Mouse (Mus musculus) MEL (cell line): ENCODE measurements around the gene Grip1. TPM values are rescaled to one million over a fixed set of nuclear protein-coding genes. Genes with fewer than 3 reads are reported as not detected.

Experiments used
- DNase-seq: peaks from one replicate; pipeline ENCODE4 v3.0.0; 2011; ENCODE audit warnings: low read depth, low spot score
- H3K27ac ChIP-seq: 2 replicates; pipeline ENCODE4 v1.5.1; 2012; ENCODE audit warnings: low read depth, mild to moderate bottlenecking, control low read depth, low read length, moderate library complexity; ENCODE audit not compliant: control insufficient read depth
- H3K27me3 ChIP-seq, 2 experiments: fragments of 150-350 bp in 1 of 2; sonication (generic) in 1 of 2; 2 replicates each; pipeline ENCODE4 v1.6.1; 2012; ENCODE audit warnings: low read length in 2 of 2, mild to moderate bottlenecking in 2 of 2, improper control_type of control experiment in 1 of 2, moderate library complexity in 1 of 2; ENCODE audit not compliant: insufficient read depth in 2 of 2, control insufficient read depth in 1 of 2
- H3K36me3 ChIP-seq, 2 experiments: 2 replicates each; pipeline ENCODE4 v1.6.1; 2012 to 2014; ENCODE audit warnings: low read length in 2 of 2, improper control_type of control experiment in 1 of 2, inconsistent platforms in 1 of 2, mild to moderate bottlenecking in 1 of 2; ENCODE audit not compliant: insufficient read depth in 2 of 2, control insufficient read depth in 1 of 2
- H3K4me1 ChIP-seq, 2 experiments: fragments of 150-350 bp in 1 of 2; sonication (generic) in 1 of 2; 2 replicates each; pipeline ENCODE4 v1.6.1; 2012; ENCODE audit warnings: low read length in 2 of 2, improper control_type of control experiment in 1 of 2, mild to moderate bottlenecking in 1 of 2; ENCODE audit not compliant: insufficient read depth in 2 of 2, control insufficient read depth in 1 of 2
- H3K4me3 ChIP-seq, 2 experiments: fragments of 150-350 bp in 1 of 2; sonication (generic) in 1 of 2; 2 replicates each; pipeline ENCODE4 v1.5.1; 2012; ENCODE audit warnings: low read depth in 2 of 2, low read length in 2 of 2, mild to moderate bottlenecking in 2 of 2, moderate library complexity in 2 of 2, control low read depth in 1 of 2, improper control_type of control experiment in 1 of 2; ENCODE audit not compliant: control insufficient read depth in 1 of 2, insufficient read depth in 1 of 2
- H3K79me2 ChIP-seq: 2 replicates; pipeline ENCODE4 v1.6.1; 2012; ENCODE audit warnings: mild to moderate bottlenecking, low read length, moderate library complexity; ENCODE audit not compliant: control insufficient read depth, poor library complexity, insufficient read depth
- H3K9ac ChIP-seq: 2 replicates; pipeline ENCODE4 v1.6.1; 2012; ENCODE audit warnings: low read depth, mild to moderate bottlenecking, control low read depth, low read length, moderate library complexity; ENCODE audit not compliant: control insufficient read depth, poor library complexity, severe bottlenecking
- H3K9me3 ChIP-seq: fragments of 150-350 bp; sonication (generic); replicated peaks from 2 replicates; pipeline ENCODE4 v1.6.1; 2012; ENCODE audit warnings: mild to moderate bottlenecking, low read length, improper control_type of control experiment, moderate library complexity; ENCODE audit not compliant: insufficient read depth
- BHLHE40 ChIP-seq: IDR thresholded peaks from 2 replicates; pipeline ENCODE4 v1.6.1; 2012; ENCODE audit warnings: low read depth, mild to moderate bottlenecking, inconsistent platforms, low read length, improper control_type of control experiment, borderline replicate concordance
- CHD1 ChIP-seq: IDR thresholded peaks from 2 replicates; pipeline ENCODE4 v1.6.1; 2012; ENCODE audit warnings: low read depth, mild to moderate bottlenecking, inconsistent platforms, low read length, improper control_type of control experiment
- CHD2 ChIP-seq: IDR thresholded peaks from 2 replicates; pipeline ENCODE4 v1.6.1; 2011; ENCODE audit warnings: low read length, improper control_type of control experiment
- E2F4 ChIP-seq: IDR thresholded peaks from 2 replicates; pipeline ENCODE4 v1.6.1; 2011; ENCODE audit warnings: low read depth, low read length, improper control_type of control experiment, borderline replicate concordance
- ELF1 ChIP-seq: IDR thresholded peaks from 2 replicates; pipeline ENCODE4 v1.6.1; 2014; ENCODE audit warnings: low read depth, mild to moderate bottlenecking, inconsistent platforms, low read length, improper control_type of control experiment, moderate library complexity
- EP300 ChIP-seq, 2 experiments: IDR thresholded peaks; 2 replicates each; pipeline ENCODE4 v1.6.1; 2011; ENCODE audit warnings: improper control_type of control experiment in 2 of 2, low read length in 2 of 2, low read depth in 1 of 2, mild to moderate bottlenecking in 1 of 2
- ETS1 ChIP-seq: IDR thresholded peaks from 2 replicates; pipeline ENCODE4 v1.6.1; 2012; ENCODE audit warnings: low read depth, mild to moderate bottlenecking, inconsistent platforms, low read length, improper control_type of control experiment, moderate library complexity
- GABPA ChIP-seq: IDR thresholded peaks from 2 replicates; pipeline ENCODE4 v1.6.1; 2012; ENCODE audit warnings: low read depth, mild to moderate bottlenecking, inconsistent platforms, low read length, improper control_type of control experiment, moderate library complexity
- GATA1 ChIP-seq: IDR thresholded peaks from 2 replicates; pipeline ENCODE4 v1.6.1; 2011; ENCODE audit warnings: low read depth, low read length, improper control_type of control experiment
- HCFC1 ChIP-seq: IDR thresholded peaks from 2 replicates; pipeline ENCODE4 v1.6.1; 2012; ENCODE audit warnings: low read depth, mild to moderate bottlenecking, inconsistent platforms, low read length, improper control_type of control experiment, moderate library complexity
- JUND ChIP-seq: IDR thresholded peaks from 2 replicates; pipeline ENCODE4 v1.6.1; 2011; ENCODE audit warnings: low read depth, mild to moderate bottlenecking, improper control_type of control experiment, low read length
- KAT2A ChIP-seq: conservative IDR thresholded peaks from 2 replicates; pipeline ENCODE4 v1.6.1; 2012; ENCODE audit warnings: low read depth, low read length, improper control_type of control experiment, inconsistent platforms
- MAX ChIP-seq: IDR thresholded peaks from 2 replicates; pipeline ENCODE4 v1.6.1; 2011; ENCODE audit warnings: low read length, improper control_type of control experiment
- MAZ ChIP-seq: IDR thresholded peaks from 2 replicates; pipeline ENCODE4 v1.6.1; 2012; ENCODE audit warnings: low read depth, mild to moderate bottlenecking, inconsistent platforms, low read length, improper control_type of control experiment
- MEF2A ChIP-seq: IDR thresholded peaks from 2 replicates; pipeline ENCODE4 v1.6.1; 2014; ENCODE audit warnings: low read depth, mild to moderate bottlenecking, inconsistent platforms, low read length, improper control_type of control experiment; ENCODE audit not compliant: poor library complexity, insufficient replicate concordance, severe bottlenecking; ENCODE audit errors: extremely low read depth
- MYB ChIP-seq: IDR thresholded peaks from 2 replicates; pipeline ENCODE4 v1.6.1; 2011; ENCODE audit warnings: mild to moderate bottlenecking, low read depth, low read length, improper control_type of control experiment
- MYC ChIP-seq: IDR thresholded peaks from 2 replicates; pipeline ENCODE4 v1.6.1; 2011; ENCODE audit warnings: low read depth, mild to moderate bottlenecking, low read length, improper control_type of control experiment, moderate library complexity
- POLR2AphosphoS2 ChIP-seq: IDR thresholded peaks from 2 replicates; pipeline ENCODE4 v1.6.1; 2011; ENCODE audit warnings: low read length, improper control_type of control experiment
- RAD21 ChIP-seq: IDR thresholded peaks from 2 replicates; pipeline ENCODE4 v1.6.1; 2011; ENCODE audit warnings: mild to moderate bottlenecking, low read depth, low read length, improper control_type of control experiment
- RCOR1 ChIP-seq: IDR thresholded peaks from 2 replicates; pipeline ENCODE4 v1.6.1; 2012; ENCODE audit warnings: low read depth, mild to moderate bottlenecking, inconsistent platforms, low read length, improper control_type of control experiment
- SIN3A ChIP-seq: IDR thresholded peaks from 2 replicates; pipeline ENCODE4 v1.6.1; 2012; ENCODE audit warnings: low read length, improper control_type of control experiment, inconsistent platforms
- TAL1 ChIP-seq: IDR thresholded peaks from 2 replicates; pipeline ENCODE4 v1.6.1; 2012; ENCODE audit warnings: mild to moderate bottlenecking, inconsistent platforms, low read length, moderate library complexity, mixed read lengths
- TBP ChIP-seq: IDR thresholded peaks from 2 replicates; pipeline ENCODE4 v1.8.0; 2011; ENCODE audit warnings: low read depth, low read length, improper control_type of control experiment
- USF1 ChIP-seq: IDR thresholded peaks from 2 replicates; pipeline ENCODE4 v1.6.1; 2014; ENCODE audit warnings: low read depth, mild to moderate bottlenecking, inconsistent platforms, low read length, improper control_type of control experiment, moderate library complexity
- USF2 ChIP-seq, 2 experiments: IDR thresholded peaks; 2 replicates each; pipeline ENCODE4 v1.6.1; 2011 to 2012; ENCODE audit warnings: improper control_type of control experiment in 2 of 2, low read length in 2 of 2, borderline replicate concordance in 1 of 2, inconsistent platforms in 1 of 2, low read depth in 1 of 2, mild to moderate bottlenecking in 1 of 2; ENCODE audit not compliant: insufficient read depth in 1 of 2
- ZC3H11A ChIP-seq: IDR thresholded peaks from 2 replicates; pipeline ENCODE4 v1.6.1; 2012; ENCODE audit warnings: low read depth, mild to moderate bottlenecking, inconsistent platforms, low read length, improper control_type of control experiment
- ZNF384 ChIP-seq: IDR thresholded peaks from 2 replicates; pipeline ENCODE4 v1.6.1; 2012; ENCODE audit warnings: low read depth, mild to moderate bottlenecking, inconsistent platforms, low read length, improper control_type of control experiment
- polyA plus RNA-seq, 2 experiments: library from polyadenylated mRNA; stranded (reverse) in 1 of 2; unstranded in 1 of 2; fragments of >175 nt in 1 of 2; fragments of >200 nt in 1 of 2; gene quantifications; 2 replicates each; pipeline versions ENCODE4 v1.2.1 to v1.2.4; 2012; ENCODE audit warnings: low replicate concordance in 2 of 2, low read depth in 1 of 2; ENCODE audit not compliant: insufficient read length in 2 of 2, insufficient read depth in 1 of 2, missing spikeins in 1 of 2
- total RNA-seq: library from RNA; depleted of rRNA; stranded (reverse); fragments of 300-350 nt; gene quantifications from 2 replicates; pipeline ENCODE4 v1.2.3, GENCODE M21; 2012

Grip1 gene
- total and polyA plus RNA-seq, 3 experiments = 0.04 TPM; not detected in 2

- Histone ChIP-seq H3K4me1 (no peaks in the 10 kb centered on the region), H3K9ac (no peak overlapping the region)
Measured at GRCm38 (mm10) chr10:119614726-119615125, 161.1 kb downstream of the Grip1 start.

DNA sequence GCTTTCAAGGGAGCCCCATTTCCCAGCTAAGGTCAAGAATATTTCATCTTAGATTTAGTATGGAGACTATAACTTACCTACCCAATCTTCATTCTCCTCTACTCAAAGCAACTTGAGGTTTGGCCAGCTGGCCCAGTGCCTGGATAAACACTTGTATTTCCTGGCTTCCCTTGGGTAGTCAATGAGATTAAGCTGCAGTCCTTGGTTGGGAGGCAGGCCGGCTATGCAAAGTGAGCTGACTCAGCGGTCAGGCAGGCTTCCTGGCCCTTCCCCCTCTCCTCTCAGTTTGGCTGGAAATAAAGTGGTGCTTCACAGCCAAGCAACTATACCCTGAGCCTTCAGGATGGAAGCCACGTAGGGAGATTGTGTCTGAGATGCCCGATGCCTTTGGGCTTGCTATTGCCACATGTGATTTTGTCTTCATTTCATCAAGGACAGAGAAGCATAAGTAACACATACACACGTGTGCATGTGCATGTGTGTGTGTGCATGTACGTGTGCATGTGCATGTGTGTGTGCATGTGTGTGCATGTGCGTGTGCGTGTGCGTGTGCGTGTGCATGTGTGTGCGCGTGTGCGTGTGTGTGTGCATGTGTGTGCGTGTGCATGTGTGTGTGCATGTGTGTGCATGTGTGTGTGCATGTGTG, 161.7 kb downstream of the Grip1 start:
- no peak for DNase-seq

More at GRCm38 (mm10) chr10:119614726-119615125, 161.1 kb downstream of the Grip1 start:
- Histone ChIP-seq H3K4me3 (no peak overlapping the region), H3K9me3 (no peaks in the 10 kb centered on the region), H3K36me3 (no peaks in the 10 kb centered on the region), H3K27me3 (no peaks in the 10 kb centered on the region), H3K79me2 (no peaks in the 10 kb centered on the region), H3K27ac (no peak overlapping the region)
- TF ChIP-seq ZC3H11A (no peak), CHD1 (no peak), TAL1 (no peak), EP300 (IDR thresholded peaks at IDR 0.05; ENCODE audit: low read depth in 1 of 2, low read length in 2 of 2) (no peak), MAZ (no peak), BHLHE40 (no peak), POLR2AphosphoS2 (no peak), USF2 (IDR thresholded peaks at IDR 0.05; ENCODE audit: borderline replicate concordance in 1 of 2, insufficient read depth in 1 of 2, low read depth in 1 of 2, low read length in 2 of 2) (no peak)
- DNase-seq = no peak

GRCm38 (mm10) chr10:119616078-119616477, 162.4 kb downstream of the Grip1 start:
- Histone ChIP-seq H3K9ac (no peak overlapping the region), H3K9me3 (no peaks in the 10 kb centered on the region), H3K4me3 (no peak overlapping the region), H3K79me2 (no peaks in the 10 kb centered on the region), H3K4me1 (no peaks in the 10 kb centered on the region), H3K27ac (no peak overlapping the region), H3K36me3 (no peaks in the 10 kb centered on the region), H3K27me3 (no peaks in the 10 kb centered on the region)
- DNase-seq = no peak
- TF ChIP-seq TBP = no peak
- TF ChIP-seq ZC3H11A = no peak
- no peak for TF ChIP-seq RAD21
- no peak for TF ChIP-seq EP300 (IDR thresholded peaks at IDR 0.05; ENCODE audit: low read depth in 1 of 2, low read length in 2 of 2)
- TF ChIP-seq MEF2A = no peak
- TF ChIP-seq HCFC1 = no peak
- no peak for TF ChIP-seq ELF1
- no peak for TF ChIP-seq MYC
- no peak for TF ChIP-seq E2F4
- TF ChIP-seq GATA1 = no peak
- TF ChIP-seq MYB = no peak
- no peak for TF ChIP-seq CHD2
- TF ChIP-seq USF1 = no peak

More for the DNA sequence above, 161.7 kb downstream of the Grip1 start:
- H3K27ac ChIP-seq = no peak overlapping the region
- no peaks in the 10 kb centered on the region for H3K27me3 ChIP-seq
- H3K4me1 ChIP-seq = no peaks in the 10 kb centered on the region
- H3K4me3 ChIP-seq = no peak overlapping the region
- no peaks in the 10 kb centered on the region for H3K36me3 ChIP-seq
- no peaks in the 10 kb centered on the region for H3K9me3 ChIP-seq
- no peaks in the 10 kb centered on the region for H3K79me2 ChIP-seq
- no peak overlapping the region for H3K9ac ChIP-seq
- no peak for TF ChIP-seq USF2 (IDR thresholded peaks at IDR 0.05; ENCODE audit: borderline replicate concordance in 1 of 2, insufficient read depth in 1 of 2, low read depth in 1 of 2, low read length in 2 of 2)
- no peak for TF ChIP-seq GABPA
- no peak for TF ChIP-seq ZC3H11A
- no peak for TF ChIP-seq MAX
- no peak for TF ChIP-seq ETS1
- TF ChIP-seq TBP = no peak
- TF ChIP-seq JUND = no peak
- no peak for TF ChIP-seq SIN3A
- TF ChIP-seq ZNF384 = no peak
- no peak for TF ChIP-seq CHD1
- no peak for TF ChIP-seq KAT2A
- TF ChIP-seq RCOR1 = no peak
- TF ChIP-seq MYC = no peak
- TF ChIP-seq MEF2A = no peak
- TF ChIP-seq POLR2AphosphoS2 = no peak
